ENCODE assay signal across 9 mouse cellular contexts in the genomic region with DNA sequence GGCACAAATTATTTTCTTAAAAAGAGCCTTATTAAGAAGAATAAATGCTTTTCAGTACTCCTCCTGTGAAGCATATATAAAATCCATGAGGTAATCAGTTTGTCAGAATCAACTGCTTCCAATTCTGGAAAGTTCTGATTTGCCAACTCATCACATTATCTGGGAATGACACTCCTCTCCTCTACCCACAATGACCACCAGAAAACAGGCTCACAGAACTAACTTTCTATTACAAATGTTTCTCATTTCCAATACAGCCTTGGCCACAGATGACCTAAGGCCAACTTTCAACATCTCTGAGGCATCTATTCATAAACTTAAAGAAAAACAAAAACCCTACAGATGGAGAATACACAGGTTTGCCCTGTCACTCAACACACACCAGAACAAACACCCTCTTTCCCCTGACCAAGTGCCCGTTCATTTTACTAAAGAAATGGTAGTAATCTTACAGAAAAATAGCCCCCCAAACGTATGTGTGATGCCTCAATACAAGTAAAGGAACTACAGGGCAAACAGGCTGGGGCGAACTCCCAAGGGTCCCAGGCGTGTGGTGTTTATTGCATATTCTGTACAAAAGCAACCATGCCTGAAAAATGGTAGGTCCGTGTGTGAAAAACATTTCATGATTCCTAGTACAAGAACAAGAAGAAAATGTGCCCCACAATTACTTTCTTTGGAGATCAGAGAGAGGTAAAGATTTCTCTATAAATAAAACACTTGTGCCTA. TPM values are rescaled to one million over a fixed set of nuclear protein-coding genes. Genes with fewer than 3 reads are reported as not detected.
A peak's percentile ranks its signal among the peaks of the same experiment; 100 is the strongest.
DNase-seq lines count a peak whose midpoint lies in the region; ATAC-seq lines count a peak whose summit lies in the region.
"Had no signal": no experiment of that assay in that cellular context is flagged by ENCODE, and none has a peak within 500 bp of the region (broad histone marks: within the 10 kb centered on the region; RNA-seq: fewer than 3 reads in every experiment).

No protein-coding gene starts in this region.

- H3K36me3 ChIP-seq in lung, embryonic 15.5 days = peaks cover 2% of the 10 kb centered on the region; the same call in 1 of the 2 replicates
- peaks cover 24% of the 10 kb centered on the region for H3K36me3 ChIP-seq in limb, embryonic 15.5 days
- no peaks in the 10 kb centered on the region for H3K36me3 ChIP-seq in stomach, embryonic 16.5 days (ENCODE audit: control insufficient read depth, insufficient read depth, low read length)

- H3K27ac ChIP-seq in lung, embryonic 15.5 days = peak overlapping the region; percentile 54
- H3K27ac ChIP-seq in limb, embryonic 15.5 days = peak overlapping the region; percentile 69
- peak overlapping the region; percentile 66 for H3K27ac ChIP-seq in stomach, embryonic 16.5 days (ENCODE audit: low read length)

- DNase-seq in adrenal gland, adult 2 months = peak; percentile 19
- no peak for DNase-seq in adrenal gland, postnatal 36 days
- no peak for DNase-seq in lung, adult 18-20 months
- no peak for DNase-seq in spleen, postnatal 4 days (ENCODE audit: low spot score in 2 of 2)
- no peak for DNase-seq in left cerebral cortex, adult 9 months (ENCODE audit: low spot score in 2 of 2)

- H3K4me3 ChIP-seq in lung, embryonic 15.5 days = peak overlapping the region; percentile 77
- H3K4me3 ChIP-seq in limb, embryonic 15.5 days = peak overlapping the region; percentile 75
- peak overlapping the region; percentile 56 for H3K4me3 ChIP-seq in stomach, embryonic 16.5 days (replicated peaks; ENCODE audit: low read length)

- peak overlapping the region; percentile 84 for H3K4me2 ChIP-seq in lung, embryonic 15.5 days
- peak overlapping the region; percentile 73 for H3K4me2 ChIP-seq in limb, embryonic 15.5 days
- H3K4me2 ChIP-seq in stomach, embryonic 16.5 days (ENCODE audit: low read depth, low read length) = peak overlapping the region; percentile 81

- no peaks in the 10 kb centered on the region for H3K9me3 ChIP-seq in lung, embryonic 15.5 days
- no peaks in the 10 kb centered on the region for H3K9me3 ChIP-seq in limb, embryonic 15.5 days
- no peaks in the 10 kb centered on the region for H3K9me3 ChIP-seq in stomach, embryonic 16.5 days (replicated peaks; ENCODE audit: control insufficient read depth, low read length)

- H3K9ac ChIP-seq in lung, embryonic 15.5 days = peak overlapping the region; percentile 60
- H3K9ac ChIP-seq in limb, embryonic 15.5 days = peak overlapping the region; percentile 43
- peak overlapping the region; percentile 61 for H3K9ac ChIP-seq in stomach, embryonic 16.5 days (ENCODE audit: low read length)

- ATAC-seq in lung, embryonic 15.5 days (ENCODE audit: borderline replicate concordance, extremely low read depth, low FRiP score, low TSS enrichment) = no peak
- no peak for ATAC-seq in limb, embryonic 15.5 days (ENCODE audit: insufficient number of reproducible peaks, low FRiP score, low TSS enrichment, low read depth)
- ATAC-seq in stomach, embryonic 16.5 days (ENCODE audit: insufficient read depth, low FRiP score) = no peak

- WGBS in lung, embryonic 15.5 days = 3% methylated on average over 5 of the region's 5 CpGs
- 8% methylated on average over 5 of the region's 5 CpGs for WGBS in limb, embryonic 15.5 days
- 22% methylated on average over 5 of the region's 5 CpGs for WGBS in stomach, embryonic 16.5 days

- H3K4me1 ChIP-seq in lung, embryonic 15.5 days = peaks cover 35% of the 10 kb centered on the region
- H3K4me1 ChIP-seq in limb, embryonic 15.5 days = peaks cover 42% of the 10 kb centered on the region
- peaks cover 40% of the 10 kb centered on the region for H3K4me1 ChIP-seq in stomach, embryonic 16.5 days (ENCODE audit: control insufficient read depth, insufficient read depth, low read length)

- 0 out of 2 replicates have a peak, but pooled peaks cover 5% of the 10 kb centered on the region for H3K27me3 ChIP-seq in lung, embryonic 15.5 days
- no peaks in the 10 kb centered on the region for H3K27me3 ChIP-seq in limb, embryonic 15.5 days
- no peaks in the 10 kb centered on the region for H3K27me3 ChIP-seq in stomach, embryonic 16.5 days (ENCODE audit: control insufficient read depth, insufficient read depth, low read length)

RNA-seq across cellular contexts. Expression of gene Irs1, which starts 5.6 kb away (rescaled TPM):
- 10 to 100 TPM in 1 of 2 experiments, 1 to 10 TPM in 1; 9.6 to 15.6 TPM for total RNA-seq in adrenal gland, adult 2 months (2021)
- polyA plus RNA-seq in adrenal gland, adult 2 months (2012; rRNA removed) = 7.2 and 7.5 TPM in 2 replicates
- total RNA-seq in adrenal gland, postnatal 36 days (2021) = 10 to 100 TPM; 14.8 to 16.7 TPM
- 11.8 and 12.7 TPM in 2 replicates for polyA plus RNA-seq in lung, embryonic 15.5 days (2015; fragmentation: Nextera tagmentation; extraction: Ambion mirVana)
- polyA plus RNA-seq in limb, embryonic 15.5 days (2015; fragmentation: Nextera tagmentation; extraction: Ambion mirVana) = 13.4 and 13.5 TPM in 2 replicates
- 5.0 and 5.9 TPM in 2 replicates for polyA plus RNA-seq in stomach, embryonic 16.5 days (2015; fragmentation: Nextera tagmentation; extraction: Ambion mirVana)

RNA-seq across cellular contexts. Expression of gene Rhbdd1, which starts 30.6 kb away (rescaled TPM):
- 10 to 100 TPM; 32.5 to 37.2 TPM for total RNA-seq in adrenal gland, adult 2 months (2021)
- polyA plus RNA-seq in adrenal gland, adult 2 months (2012; rRNA removed) = 13.4 and 15.4 TPM in 2 replicates
- 10 to 100 TPM; 30.0 to 42.7 TPM for total RNA-seq in adrenal gland, postnatal 36 days (2021)
- polyA plus RNA-seq in lung, embryonic 15.5 days (2015; fragmentation: Nextera tagmentation; extraction: Ambion mirVana) = 10.6 and 11.7 TPM in 2 replicates
- 11.0 and 11.2 TPM in 2 replicates for polyA plus RNA-seq in limb, embryonic 15.5 days (2015; fragmentation: Nextera tagmentation; extraction: Ambion mirVana)
- polyA plus RNA-seq in stomach, embryonic 16.5 days (2015; fragmentation: Nextera tagmentation; extraction: Ambion mirVana) = 12.1 and 12.9 TPM in 2 replicates

RNA-seq across cellular contexts. Expression of gene Gm9747, which starts 52.7 kb away (rescaled TPM):
- total RNA-seq in adrenal gland, adult 2 months (2021) = not detected
- polyA plus RNA-seq in adrenal gland, adult 2 months (2012; rRNA removed) = not detected in 2 replicates
- not detected for total RNA-seq in adrenal gland, postnatal 36 days (2021)
- 35.0 TPM in 2 replicates for polyA plus RNA-seq in lung, embryonic 15.5 days (2015; fragmentation: Nextera tagmentation; extraction: Ambion mirVana)
- 39.8 and 43.6 TPM in 2 replicates for polyA plus RNA-seq in limb, embryonic 15.5 days (2015; fragmentation: Nextera tagmentation; extraction: Ambion mirVana)
- 16.8 and 18.6 TPM in 2 replicates for polyA plus RNA-seq in stomach, embryonic 16.5 days (2015; fragmentation: Nextera tagmentation; extraction: Ambion mirVana)
- total RNA-seq: layer of hippocampus, adult 18-20 months had no signal

Comparison
In these comparisons a context has a peak if more than half of its experiments do, and no peak if none do; other contexts are left out.
1. RNA of gene Gm9747, which starts 52.7 kb away (polyA plus RNA-seq): 39.8 to 43.6 TPM in limb, embryonic 15.5 days, 35.0 TPM in lung, embryonic 15.5 days and 16.8 to 18.6 TPM in stomach, embryonic 16.5 days; not detected in adrenal gland, adult 2 months; every median in the first group is over 10 times any median in the second.
2. Peak in every context shown above with its lines, with median percentiles within 50 percentile points of each other: H3K27ac ChIP-seq, H3K4me2 ChIP-seq, H3K4me3 ChIP-seq and H3K9ac ChIP-seq.